Mouse (Mus musculus) kidney, adult 2 months (tissue): ENCODE measurements at regions not wholly inside any gene's neighbourhood (a gene's known extent, or its start where the extent isn't known, plus 50 kb on each side); places are given as distances from the start of the nearest gene placed in this dataset.

Experiments used
- DNase-seq: peaks from one replicate; pipeline ENCODE4 v3.0.0; 2021
- H3K27ac ChIP-seq: fragments of 200-500 bp; 2 replicates; pipeline ENCODE4 v1.5.1; 2012; ENCODE audit warnings: low read depth, low read length, control low read depth, inconsistent platforms; ENCODE audit not compliant: insufficient read depth
- H3K27me3 ChIP-seq: fragments of 200-500 bp; replicated peaks from 2 replicates; pipeline ENCODE4 v1.6.1; 2012; ENCODE audit warnings: mild to moderate bottlenecking, moderate library complexity, low read length, inconsistent platforms; ENCODE audit not compliant: control insufficient read depth, insufficient read depth
- H3K36me3 ChIP-seq: fragments of 200-500 bp; 2 replicates; pipeline ENCODE4 v1.6.1; 2012; ENCODE audit warnings: mild to moderate bottlenecking, moderate library complexity, low read length, inconsistent platforms; ENCODE audit not compliant: control insufficient read depth, insufficient read depth
- H3K4me1 ChIP-seq: fragments of 200-500 bp; 2 replicates; pipeline ENCODE4 v1.6.1; 2011; ENCODE audit warnings: low read length; ENCODE audit not compliant: control insufficient read depth, insufficient read depth
- H3K4me3 ChIP-seq: fragments of 200-500 bp; 2 replicates; pipeline ENCODE4 v1.5.1; 2011; ENCODE audit warnings: mild to moderate bottlenecking, low read depth, low read length, control low read depth; ENCODE audit not compliant: insufficient read depth
- CTCF ChIP-seq: fragments of 200-500 bp; conservative IDR thresholded peaks from 2 replicates; pipeline ENCODE4 v1.5.1; 2011; ENCODE audit warnings: low read depth, mild to moderate bottlenecking, control low read depth, low read length, moderate library complexity, mixed read lengths; ENCODE audit not compliant: insufficient read depth, insufficient read length
- POLR2A ChIP-seq: fragments of 200-500 bp; IDR thresholded peaks from one replicate; pipeline ENCODE4 v1.6.1; 2011; ENCODE audit warnings: low read depth, low read length, control low read depth
- WGBS: fragments of 180-500 bp; shearing (Covaris S2); methylation state at CpG from one replicate; pipeline ENCODE4 v1.1.7; 2018; 5-methylcytosine and 5-hydroxymethylcytosine counted together

DNA sequence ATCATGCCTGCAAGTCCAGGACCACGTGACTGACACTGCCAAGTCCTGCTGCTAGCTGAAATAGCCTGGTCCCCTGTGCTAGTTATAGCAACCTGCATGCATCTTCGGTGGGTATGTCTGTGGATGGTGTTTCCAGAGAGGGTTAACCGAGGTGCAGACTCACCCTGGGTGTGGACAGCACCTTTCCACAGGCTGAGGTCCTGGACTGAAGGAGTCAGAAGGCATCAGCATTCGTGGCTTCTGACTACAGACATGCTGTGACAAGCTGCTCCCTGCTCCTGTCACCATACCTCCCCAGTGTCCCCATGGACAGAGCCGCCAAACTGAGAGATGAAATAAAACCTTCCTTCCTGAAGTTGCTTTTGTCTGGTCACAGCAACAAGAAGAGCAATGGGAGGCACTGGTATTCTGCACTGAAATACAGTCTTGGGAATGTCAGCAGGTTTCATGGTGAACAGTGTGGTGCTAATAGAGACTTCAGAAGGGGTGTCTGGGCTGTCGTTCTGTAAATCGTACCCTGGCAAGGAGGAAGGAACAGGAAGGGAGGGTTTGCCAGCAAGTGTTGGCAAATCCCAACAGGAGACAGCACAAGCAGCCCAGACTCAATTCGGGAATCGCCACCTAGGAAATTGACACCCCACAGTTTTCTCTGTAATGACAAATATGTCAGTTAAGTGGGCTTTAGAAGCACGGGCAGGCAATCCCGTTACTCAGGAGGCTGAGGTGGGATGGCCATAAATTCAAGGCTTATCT is 237.7 kb downstream of the Hs3st3b1 start:
- no peak overlapping the region for H3K27ac ChIP-seq
- no peak overlapping the region for H3K4me3 ChIP-seq
- no peak for TF ChIP-seq POLR2A
- no peak for DNase-seq
- no peaks in the 10 kb centered on the region for H3K27me3 ChIP-seq
- no peaks in the 10 kb centered on the region for H3K36me3 ChIP-seq
- 50% methylated on average over 11 of the region's 11 CpGs for WGBS
- no peaks in the 10 kb centered on the region for H3K4me1 ChIP-seq

- WGBS: 58% methylated on average over 4 of the region's 4 CpGs
- peak; percentile 9 for DNase-seq
- no peaks in the 10 kb centered on the region for H3K27me3 ChIP-seq
- H3K27ac ChIP-seq: no peak overlapping the region
- H3K4me3 ChIP-seq: no peak overlapping the region
- no peaks in the 10 kb centered on the region for H3K36me3 ChIP-seq
- no peaks in the 10 kb centered on the region for H3K4me1 ChIP-seq
- TF ChIP-seq CTCF (peak; percentile 44), POLR2A (no peak)
Observed at GRCm38 (mm10) chr11:63691041-63691440, 231.0 kb downstream of the Hs3st3b1 start.

- DNase-seq: no peak
- H3K4me3 ChIP-seq: no peak overlapping the region
- H3K27me3 ChIP-seq: no peaks in the 10 kb centered on the region
- 85% methylated on average over 12 of the region's 12 CpGs for WGBS
- H3K36me3 ChIP-seq: no peaks in the 10 kb centered on the region
- H3K4me1 ChIP-seq: no peaks in the 10 kb centered on the region
- H3K27ac ChIP-seq: no peak overlapping the region
- no peak for TF ChIP-seq POLR2A
- no peak for TF ChIP-seq CTCF
Observed at GRCm38 (mm10) chr11:63704995-63705580, 217.0 kb downstream of the Hs3st3b1 start.

GRCm38 (mm10) chr11:63706057-63706456 is 216.0 kb downstream of the Hs3st3b1 start:
- Histone ChIP-seq H3K27ac (no peak overlapping the region), H3K27me3 (no peaks in the 10 kb centered on the region), H3K4me3 (no peak overlapping the region), H3K36me3 (no peaks in the 10 kb centered on the region), H3K4me1 (no peaks in the 10 kb centered on the region)
- WGBS: 82% methylated on average over 8 of the region's 8 CpGs
- DNase-seq: no peak
- TF ChIP-seq CTCF (no peak), POLR2A (no peak)

DNA sequence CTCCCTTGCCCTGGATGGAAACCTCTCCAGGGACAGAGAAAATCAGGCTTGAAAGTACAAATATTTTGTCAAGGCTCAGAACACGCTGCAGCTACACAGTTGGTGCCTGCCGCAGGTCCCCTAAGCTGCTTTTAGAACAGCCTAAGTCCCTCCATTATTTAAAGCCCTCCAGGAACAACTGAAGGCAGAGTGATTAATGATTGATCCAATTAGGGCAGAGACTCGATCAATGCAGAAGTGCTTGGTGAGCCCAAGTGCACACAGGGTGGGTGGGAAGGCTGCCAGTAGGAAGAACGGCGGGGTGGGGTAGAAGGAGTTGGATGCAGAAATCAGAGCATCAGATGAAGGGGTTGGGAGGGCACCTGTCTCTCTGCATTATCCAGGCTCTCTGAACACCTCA is 215.0 kb downstream of the Hs3st3b1 start:
- Histone ChIP-seq H3K4me3 (no peak overlapping the region), H3K27me3 (no peaks in the 10 kb centered on the region), H3K4me1 (no peaks in the 10 kb centered on the region), H3K36me3 (no peaks in the 10 kb centered on the region), H3K27ac (no peak overlapping the region)
- no peak for DNase-seq
- no peak for TF ChIP-seq POLR2A
- TF ChIP-seq CTCF: no peak
- WGBS: 32% methylated on average over 5 of the region's 5 CpGs

GRCm38 (mm10) chr11:63708412-63708811 is 213.7 kb downstream of the Hs3st3b1 start:
- Histone ChIP-seq H3K4me3 (no peak overlapping the region), H3K36me3 (no peaks in the 10 kb centered on the region), H3K4me1 (no peaks in the 10 kb centered on the region), H3K27ac (no peak overlapping the region), H3K27me3 (no peaks in the 10 kb centered on the region)
- 70% methylated on average over 4 of the region's 4 CpGs for WGBS
- TF ChIP-seq POLR2A (no peak), CTCF (no peak)
- no peak for DNase-seq

DNA sequence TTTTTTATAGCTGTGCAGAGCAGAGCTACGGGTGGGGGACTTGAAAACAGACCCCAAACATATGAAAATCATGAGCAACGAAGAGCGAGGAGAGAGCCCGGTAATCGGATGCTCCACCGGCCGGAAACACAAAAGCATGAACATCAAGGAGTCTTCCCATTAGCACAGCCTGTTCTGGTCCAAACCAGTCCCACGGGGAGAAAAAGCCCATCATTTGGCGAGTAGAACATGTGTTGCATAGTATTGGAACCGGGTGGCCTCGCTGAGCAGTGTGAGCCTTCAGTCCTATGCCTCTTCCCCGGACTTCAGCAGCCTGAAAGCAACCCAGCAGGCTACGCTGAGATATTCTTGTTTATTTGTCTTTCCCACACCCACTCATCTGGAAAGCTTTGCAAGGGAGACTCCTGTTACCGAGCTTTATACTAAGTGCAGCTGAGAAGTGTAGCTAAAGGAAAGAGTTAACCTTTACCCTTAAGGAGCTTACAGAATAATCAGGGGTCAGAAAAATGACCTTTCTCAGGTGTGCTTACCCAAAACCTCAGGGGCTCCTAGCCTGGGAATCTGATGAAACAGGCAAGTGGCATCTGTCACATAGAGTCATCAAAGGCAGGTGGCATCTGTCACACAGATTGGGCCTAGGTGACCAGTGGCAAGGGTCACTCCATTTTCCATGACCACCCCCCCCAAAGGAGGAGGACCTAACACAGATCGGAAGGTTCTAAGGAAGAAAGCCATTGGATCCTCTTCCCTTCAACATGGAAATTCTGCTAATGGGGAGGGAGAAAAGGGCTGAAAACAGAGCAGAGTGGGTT is 209.8 kb downstream of the Hs3st3b1 start:
- H3K36me3 ChIP-seq: no peaks in the 10 kb centered on the region
- H3K4me3 ChIP-seq: no peak overlapping the region
- TF ChIP-seq POLR2A (no peak), CTCF (no peak)
- 41% methylated on average over 15 of the region's 15 CpGs for WGBS
- no peak overlapping the region for H3K27ac ChIP-seq
- no peaks in the 10 kb centered on the region for H3K4me1 ChIP-seq
- H3K27me3 ChIP-seq: no peaks in the 10 kb centered on the region
- DNase-seq: no peak
